Mouse (Mus musculus) olfactory bulb, adult 2 months (tissue): ENCODE measurements around the gene Caprin2. TPM values are rescaled to one million over a fixed set of nuclear protein-coding genes. Genes with fewer than 3 reads are reported as not detected.

Experiments
- H3K27ac ChIP-seq: fragments of 200-500 bp; 2 replicates; pipeline ENCODE4 v1.5.1; 2012; ENCODE audit warnings: low read depth, low read length; ENCODE audit not compliant: insufficient read depth
- H3K4me1 ChIP-seq: fragments of 200-500 bp; 2 replicates; pipeline ENCODE4 v1.6.1; 2012; ENCODE audit warnings: low read length; ENCODE audit not compliant: control insufficient read depth, insufficient read depth
- H3K4me3 ChIP-seq: fragments of 200-500 bp; 2 replicates; pipeline ENCODE4 v1.5.1; 2012; ENCODE audit warnings: mild to moderate bottlenecking, low read depth, low read length, moderate library complexity; ENCODE audit not compliant: insufficient read depth
- CTCF ChIP-seq: fragments of 200-500 bp; IDR thresholded peaks from 2 replicates; pipeline ENCODE4 v1.5.1; 2012; ENCODE audit warnings: low read depth, mild to moderate bottlenecking, low read length, moderate library complexity; ENCODE audit not compliant: insufficient read depth
- POLR2A ChIP-seq: fragments of 200-500 bp; IDR thresholded peaks from 2 replicates; pipeline ENCODE4 v1.6.1; 2012; ENCODE audit warnings: mild to moderate bottlenecking, low read depth, low read length, moderate library complexity; ENCODE audit not compliant: insufficient read depth
- WGBS: fragments of 180-500 bp; shearing (Covaris S2); methylation state at CpG from one replicate; pipeline ENCODE4 v1.1.7; 2018; 5-methylcytosine and 5-hydroxymethylcytosine counted together
- polyA plus RNA-seq: library from polyadenylated mRNA; stranded (reverse); fragments of >200 nt; gene quantifications from 2 replicates; pipeline ENCODE4 v1.2.4, GENCODE M21; 2012; ENCODE audit warnings: low replicate concordance; ENCODE audit not compliant: missing spikeins, insufficient read depth, insufficient read length

Caprin2 gene
- polyA plus RNA-seq, 1 experiment = not detected

DNA sequence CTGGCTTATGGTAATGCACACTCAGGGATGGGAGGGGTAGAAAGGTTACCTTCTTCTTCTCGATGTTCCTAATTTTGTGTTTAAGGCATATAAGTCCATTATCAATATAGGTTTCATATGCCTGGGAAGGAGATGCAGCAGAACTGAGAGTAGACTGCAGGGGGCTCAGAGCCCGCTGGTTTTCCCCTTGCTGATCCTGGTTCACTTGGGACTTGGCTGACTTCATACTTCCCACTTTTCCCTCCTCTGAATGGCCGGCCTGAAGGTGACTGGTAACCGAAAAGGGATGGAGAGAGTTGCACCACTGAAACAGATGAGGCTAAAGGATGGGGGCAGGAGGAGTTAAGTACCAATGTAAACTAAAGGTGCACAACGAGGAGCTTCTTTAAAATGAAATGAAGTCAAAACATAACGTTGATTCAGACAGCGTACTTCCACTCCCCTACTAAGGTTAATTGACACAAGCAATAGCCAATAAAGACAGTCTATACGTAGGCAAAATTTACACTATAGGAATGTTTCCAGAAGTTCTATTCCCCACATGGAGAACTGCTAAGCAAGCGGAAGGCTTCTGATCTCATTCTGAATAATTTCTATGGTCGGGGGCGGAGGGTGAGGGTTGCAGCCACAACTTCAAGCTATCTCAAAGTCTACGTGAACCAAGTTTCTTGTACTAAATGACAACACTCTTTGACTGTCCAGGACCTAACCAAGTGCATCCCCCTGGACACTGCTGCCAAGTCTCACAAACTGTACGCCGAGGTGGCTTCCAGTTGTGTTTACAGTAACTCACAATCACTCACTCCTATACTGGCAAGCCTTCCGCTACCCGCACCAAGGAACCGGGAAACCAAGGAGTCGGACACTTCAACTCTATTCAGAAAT is 907 bp downstream of the Caprin2 start:
- WGBS = 9% methylated on average over 18 of the region's 18 CpGs
- TF ChIP-seq CTCF = no peak
- no peak for TF ChIP-seq POLR2A
- Histone ChIP-seq H3K27ac (no peak overlapping the region), H3K4me1 (peaks cover 3% of the 10 kb centered on the region), H3K4me3 (peak overlapping the region; percentile 59)

GRCm38 (mm10) chr6:148873911-148874310 is 22.1 kb downstream of the Caprin2 start:
- Histone ChIP-seq H3K4me1 (no peaks in the 10 kb centered on the region), H3K4me3 (no peak overlapping the region), H3K27ac (no peak overlapping the region)
- TF ChIP-seq CTCF (no peak), POLR2A (no peak)
- WGBS = 89% methylated on average over 1 of the region's 1 CpGs

GRCm38 (mm10) chr6:148845629-148846028 is 50.4 kb downstream of the Caprin2 start:
- Histone ChIP-seq H3K4me1 (no peaks in the 10 kb centered on the region), H3K27ac (no peak overlapping the region), H3K4me3 (no peak overlapping the region)
- TF ChIP-seq POLR2A (no peak), CTCF (no peak)

DNA sequence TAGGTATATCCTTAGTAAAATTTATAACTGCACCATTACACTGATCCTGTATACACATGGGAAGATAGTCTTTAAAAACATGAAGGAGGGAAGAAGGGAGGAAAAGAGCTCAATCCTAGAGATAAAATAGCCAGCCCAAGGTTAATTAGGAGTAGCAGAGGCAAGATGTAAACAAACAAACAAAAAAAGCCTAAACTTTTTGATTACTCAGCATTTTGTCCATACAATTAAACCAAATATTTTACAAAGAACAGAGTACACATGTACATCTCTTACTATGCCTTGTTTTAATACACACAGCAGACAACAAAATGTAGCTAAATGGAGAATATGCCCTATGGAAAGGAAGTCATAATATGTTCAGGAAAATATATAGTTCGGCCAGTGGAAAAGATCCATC is 54.3 kb downstream of the Caprin2 start:
- Histone ChIP-seq H3K27ac (no peak overlapping the region), H3K4me3 (no peak overlapping the region), H3K4me1 (no peaks in the 10 kb centered on the region)
- TF ChIP-seq CTCF (no peak), POLR2A (no peak)
- WGBS = 88% methylated on average over 1 of the region's 1 CpGs

- no peak overlapping the region for H3K4me3 ChIP-seq
- TF ChIP-seq POLR2A = no peak
- no peak for TF ChIP-seq CTCF
Observed at GRCm38 (mm10) chr6:148838460-148838859, 57.6 kb downstream of the Caprin2 start.

DNA sequence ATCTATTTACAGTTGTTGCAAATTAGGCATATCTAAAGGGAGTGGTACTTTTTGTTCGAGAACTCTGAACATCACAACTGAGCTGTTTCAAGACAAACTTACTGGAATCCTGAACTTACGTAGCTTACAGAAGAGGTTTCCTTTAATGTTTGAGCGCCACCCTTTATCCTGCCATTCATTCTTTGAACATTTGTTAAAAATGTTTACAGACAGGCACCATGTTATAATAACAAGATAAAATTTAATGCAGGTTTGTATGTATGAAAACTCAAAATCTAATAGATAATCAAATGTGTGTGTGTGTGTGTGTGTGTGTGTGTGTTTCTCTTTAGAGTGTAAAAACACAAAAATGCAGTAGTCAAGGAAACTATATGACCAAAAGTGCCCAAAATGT is 64.3 kb downstream of the Caprin2 start:
- Histone ChIP-seq H3K27ac (no peak overlapping the region), H3K4me3 (peak overlapping the region; percentile 78), H3K4me1 (no peaks in the 10 kb centered on the region)
- 16% methylated on average over 3 of the region's 3 CpGs for WGBS
- no peak for TF ChIP-seq POLR2A
- TF ChIP-seq CTCF = no peak

More at GRCm38 (mm10) chr6:148838460-148838859, 57.6 kb downstream of the Caprin2 start:
- Histone ChIP-seq H3K4me1 (no peaks in the 10 kb centered on the region), H3K27ac (no peak overlapping the region)

DNA sequence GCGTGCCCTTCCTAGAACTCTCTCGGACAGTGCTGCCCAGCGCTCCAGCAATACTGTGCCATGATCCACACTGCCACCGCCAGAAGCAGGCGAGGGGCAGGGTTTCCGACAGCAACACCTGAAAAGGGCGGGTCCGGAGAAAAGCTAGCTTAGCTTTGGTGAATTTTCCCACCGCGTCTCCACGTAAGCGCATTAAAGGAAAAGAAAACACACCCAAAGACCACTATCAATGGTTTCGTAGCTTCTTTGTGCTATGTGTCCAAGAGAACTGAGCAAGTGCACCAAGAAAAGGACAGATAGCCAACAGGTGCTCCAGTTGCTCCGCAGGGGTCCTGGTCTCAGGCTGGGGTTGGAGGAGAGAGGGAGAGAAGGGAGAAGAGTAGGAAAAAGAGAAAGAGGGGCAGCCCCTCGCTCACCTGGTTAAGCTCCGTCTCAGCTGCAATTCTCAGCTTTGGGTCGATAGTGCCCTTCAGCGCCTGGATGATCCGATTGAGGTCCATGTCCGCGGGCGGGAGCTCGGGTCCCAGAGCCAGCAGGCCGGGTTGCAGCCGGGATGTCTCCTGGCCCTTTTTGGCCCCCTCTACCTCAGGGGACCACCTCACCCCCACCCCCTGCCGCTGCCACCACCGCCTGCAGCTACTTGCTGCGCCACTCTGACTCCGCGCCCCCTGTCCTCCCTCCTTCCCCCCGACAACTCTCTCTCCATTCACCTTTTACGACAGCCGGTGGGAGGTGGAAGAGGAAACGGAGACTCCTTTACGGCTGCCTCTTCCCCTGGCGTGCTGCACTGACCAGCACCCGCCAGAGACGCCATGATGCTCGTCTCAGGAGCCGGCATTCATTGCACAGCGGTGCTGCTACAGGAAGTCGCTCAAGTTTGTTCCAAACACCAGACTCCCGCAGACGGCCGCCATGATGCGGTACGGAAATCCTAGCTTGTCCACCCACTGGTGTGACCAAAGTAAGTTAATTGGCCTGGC is 65.0 kb downstream of the Caprin2 start, which contains the start of gene Ipo8:
Gene Ipo8 (minus strand): TSS at position 720 of the 980 bp plus-strand sequence.
- Histone ChIP-seq H3K4me1 (no peaks in the 10 kb centered on the region), H3K4me3 (peak within 1 kb of the TSS; percentile 78), H3K27ac (no peak within 1 kb of the TSS)
- TF ChIP-seq POLR2A (no peak; the same call in 1 of the 2 replicates), CTCF (no peak)
- under 1% methylated on average over 47 of the region's 47 CpGs for WGBS

- WGBS = 4% methylated on average over 3 of the region's 3 CpGs
- no peaks in the 10 kb centered on the region for H3K4me1 ChIP-seq
- H3K4me3 ChIP-seq = peak overlapping the region; percentile 78
- TF ChIP-seq POLR2A (no peak), CTCF (no peak)
- H3K27ac ChIP-seq = no peak overlapping the region
Observed at GRCm38 (mm10) chr6:148830355-148830747, 65.7 kb downstream of the Caprin2 start.
